Mouse (Mus musculus) layer of hippocampus, adult 18-20 months (tissue): ENCODE measurements around the gene Pigu. TPM values are rescaled to one million over a fixed set of nuclear protein-coding genes. Genes with fewer than 3 reads are reported as not detected.

ENCODE experiments used
- DNase-seq, 2 experiments: peaks; one replicate each; pipeline ENCODE4 v3.0.0; 2022; ENCODE audit warnings: low spot score in 2 of 2
- total RNA-seq, 2 experiments: library from RNA; stranded (reverse); gene quantifications; 2 replicates each; pipeline ENCODE4 v1.2.3; 2021

Pigu gene
- total RNA-seq, 2 experiments from 2014 or later = 27.9 to 29.8 TPM

DNA sequence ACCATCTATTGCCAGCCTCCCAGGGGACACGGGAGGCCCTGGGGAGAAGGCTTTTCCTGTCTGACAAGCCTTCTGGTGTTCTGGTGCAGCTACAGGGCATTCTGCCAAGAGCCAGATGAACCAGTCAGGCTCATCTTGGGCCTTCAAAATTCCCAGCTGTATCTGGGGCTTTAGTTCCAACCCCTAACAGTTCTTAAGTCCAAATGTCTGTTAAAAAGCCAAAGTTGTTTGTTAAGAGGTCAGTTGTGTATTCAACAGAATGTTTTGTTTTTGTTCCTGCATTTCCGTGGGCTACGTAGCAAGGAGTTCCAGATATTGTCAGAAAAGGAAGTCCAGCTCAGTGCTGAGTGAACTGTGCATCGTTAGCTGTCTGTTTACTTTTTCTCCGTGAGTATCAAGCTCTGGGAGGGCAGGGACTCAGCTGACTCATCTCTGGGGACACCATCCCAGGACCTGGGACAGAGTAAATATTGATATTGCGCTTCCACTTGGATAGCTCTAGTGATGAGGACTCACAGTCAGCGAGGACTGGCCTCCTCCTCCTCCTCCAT lies 12.2 kb upstream of the Pigu start:
- peak in 1 of 2 experiments; percentile 59 for DNase-seq

DNA sequence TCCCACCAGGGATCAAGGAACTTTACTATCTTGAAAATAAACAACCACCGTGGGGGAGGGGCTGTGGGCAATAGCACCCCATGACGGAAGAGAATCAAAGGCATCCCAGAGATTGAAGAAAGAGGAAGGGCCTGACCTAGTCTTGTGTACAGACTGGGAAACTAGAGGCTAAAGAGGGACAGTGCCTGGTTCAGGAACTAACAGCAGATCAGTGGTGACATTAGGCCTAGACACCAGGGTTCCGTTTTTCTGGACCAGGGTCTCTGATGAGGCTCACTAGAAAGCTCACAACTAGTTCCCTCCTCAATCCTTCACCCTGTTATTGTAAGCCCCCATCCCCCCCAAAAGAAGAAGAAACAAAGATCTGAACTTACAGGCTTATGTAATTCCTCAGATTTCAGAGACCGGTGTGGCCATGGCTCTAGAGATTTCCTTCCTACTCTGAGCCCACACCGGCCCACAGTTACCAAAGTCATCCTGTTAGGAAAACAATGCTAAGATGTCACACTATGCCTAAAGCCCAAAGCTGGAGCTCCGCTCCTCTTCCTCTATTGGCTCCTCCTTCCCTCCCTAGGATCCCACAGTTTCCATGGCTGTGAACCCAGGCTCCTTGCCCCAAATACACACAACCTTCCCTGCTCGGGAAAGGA lies 10.5 kb upstream of the Pigu start:
- no peak for DNase-seq

DNA sequence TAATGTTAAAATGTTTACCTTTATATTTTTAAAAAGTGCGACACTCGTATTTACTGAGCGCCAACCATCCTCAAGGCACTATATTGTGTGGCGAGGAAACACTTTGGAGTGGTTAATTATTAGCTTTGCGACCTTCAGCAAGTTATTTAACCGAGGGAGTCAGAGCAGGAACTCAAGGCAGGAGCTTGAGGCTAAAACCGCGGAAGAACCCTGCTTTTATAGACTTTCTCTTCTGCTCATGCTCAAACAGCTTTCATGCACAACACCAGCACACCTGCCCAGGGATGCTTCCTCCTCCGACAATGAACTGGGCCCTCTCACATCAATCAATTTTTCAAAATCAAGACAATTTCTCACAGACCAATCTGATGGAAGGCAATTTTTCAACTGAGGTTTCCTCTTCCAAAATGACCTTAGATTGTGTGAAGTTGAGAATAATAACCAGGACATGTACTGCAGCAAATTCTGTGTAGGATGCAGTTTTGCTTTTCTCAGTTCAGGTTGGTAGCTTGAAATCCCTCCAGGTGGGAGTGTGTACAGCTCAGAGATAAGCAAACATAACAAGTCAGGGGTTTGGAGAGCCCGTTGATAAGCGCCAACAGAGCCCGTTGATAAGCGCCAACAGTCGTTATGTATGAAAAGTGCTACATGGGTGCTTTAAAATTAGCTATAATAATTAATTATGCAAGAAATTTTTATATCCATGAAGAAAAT lies 613 bp upstream of the Pigu start:
- no peak for DNase-seq

- no peak for DNase-seq
These were observed 2.8 kb downstream of the Pigu start for GRCm38 (mm10) chr2:155354402-155354801.

GRCm38 (mm10) chr2:155346670-155347069 lies 10.6 kb downstream of the Pigu start:
- no peak for DNase-seq

DNA sequence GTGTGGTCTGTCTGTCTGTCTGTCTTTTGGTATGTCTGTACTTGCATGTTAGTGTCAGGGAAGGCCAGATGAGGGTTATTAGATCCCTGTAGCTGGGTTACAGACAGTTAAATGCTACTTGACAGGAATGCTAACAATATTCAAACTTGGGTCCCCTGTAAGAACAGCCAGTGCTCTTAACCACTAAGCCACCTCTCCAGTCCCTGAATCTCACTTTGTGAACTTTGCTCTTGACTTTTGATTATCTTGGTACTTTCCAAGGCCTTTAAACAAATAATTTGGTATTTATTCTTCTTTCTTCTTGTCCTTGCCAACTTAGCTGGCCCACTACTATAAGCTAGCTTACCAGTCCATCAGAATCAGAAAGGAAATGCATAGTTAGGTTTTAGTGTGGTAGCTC lies 17.1 kb downstream of the Pigu start:
- no peak for DNase-seq

GRCm38 (mm10) chr2:155336254-155336653 lies 21.0 kb downstream of the Pigu start:
- DNase-seq = no peak

DNA sequence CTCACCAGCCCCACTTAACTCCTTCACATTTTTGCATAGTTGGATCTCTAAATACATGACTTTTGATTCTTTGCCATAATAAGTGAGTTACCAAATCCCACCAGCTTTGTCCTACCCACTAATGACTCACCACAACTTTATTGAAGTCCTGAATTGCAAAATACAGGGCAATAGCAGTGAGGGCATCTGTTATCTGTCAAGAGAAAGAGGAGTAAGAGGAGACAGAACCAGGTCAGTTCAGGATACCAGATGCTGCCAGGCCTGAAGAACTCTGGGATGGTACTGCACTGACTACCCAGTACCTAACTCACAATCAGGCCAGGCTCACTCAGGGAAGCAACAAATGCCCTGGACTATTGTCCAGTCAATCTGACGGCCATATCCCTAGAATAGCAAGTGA lies 22.0 kb downstream of the Pigu start:
- DNase-seq = no peak

- no peak for DNase-seq
These were observed 23.8 kb downstream of the Pigu start for GRCm38 (mm10) chr2:155333421-155333820.

- no peak for DNase-seq
These were observed 25.9 kb downstream of the Pigu start for GRCm38 (mm10) chr2:155331351-155331750.

- DNase-seq = peak; percentile 7 to 65
These were observed 26.4 kb downstream of the Pigu start for GRCm38 (mm10) chr2:155330811-155331210.

DNA sequence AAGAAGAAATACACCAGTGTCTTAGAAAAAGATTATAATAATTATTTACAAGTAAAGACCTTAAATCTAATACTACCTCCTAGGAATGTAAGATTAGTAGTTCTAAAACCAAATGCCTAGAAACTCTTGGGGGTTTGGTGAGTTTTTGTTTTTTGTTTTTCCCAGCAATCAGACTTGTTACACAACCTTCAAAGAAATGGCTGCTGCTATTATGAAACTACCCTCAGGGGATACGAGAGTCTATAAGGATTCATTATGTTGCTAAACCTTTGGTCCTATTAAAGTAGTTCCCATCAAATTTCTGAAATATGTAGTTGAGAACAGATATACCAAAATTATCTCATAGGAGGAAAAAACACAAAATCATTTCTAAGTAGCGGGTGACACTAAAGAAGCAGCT lies 27.5 kb downstream of the Pigu start:
- no peak for DNase-seq

DNA sequence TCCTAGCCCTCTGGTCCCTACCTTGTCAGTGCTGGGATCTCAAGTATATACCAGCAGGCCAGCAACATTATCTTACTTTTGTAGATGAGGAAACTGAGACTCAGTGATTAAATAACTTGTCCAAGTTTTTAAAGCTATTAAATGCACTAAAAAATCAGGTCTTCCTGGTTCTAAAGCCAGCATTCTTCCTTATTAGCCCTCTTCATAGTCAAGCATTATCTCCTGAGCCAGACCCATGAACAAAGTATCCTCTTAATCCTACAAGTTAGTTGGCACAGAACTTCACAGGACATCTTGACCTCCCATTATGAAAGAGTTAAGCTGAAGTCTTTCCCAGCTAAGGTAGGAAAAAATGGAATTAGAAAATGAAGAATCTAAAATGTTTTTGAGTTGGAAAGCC lies 28.3 kb downstream of the Pigu start:
- DNase-seq = no peak

GRCm38 (mm10) chr2:155327906-155328305 lies 29.3 kb downstream of the Pigu start:
- DNase-seq = no peak

GRCm38 (mm10) chr2:155326001-155326400 lies 31.2 kb downstream of the Pigu start:
- no peak for DNase-seq

DNA sequence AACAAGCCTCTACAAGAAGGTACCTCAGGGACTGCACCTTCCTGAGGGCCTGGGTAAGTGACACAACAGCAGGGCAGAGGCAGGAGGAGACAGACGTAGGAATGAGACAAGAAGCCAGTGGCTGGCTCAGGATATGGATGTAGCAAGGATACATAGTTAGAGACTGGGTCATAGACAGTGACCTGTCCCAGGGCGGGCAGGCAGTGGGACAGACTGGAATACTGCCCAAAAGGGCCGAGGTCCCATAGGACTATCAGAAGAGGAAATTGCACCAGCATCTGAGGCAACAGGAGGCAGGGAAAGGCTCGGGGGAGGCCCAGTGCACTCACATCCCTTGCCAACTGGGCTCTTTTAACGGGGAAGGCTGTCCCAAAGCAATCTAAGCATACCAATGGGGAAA lies 36.6 kb downstream of the Pigu start:
- DNase-seq = no peak

DNA sequence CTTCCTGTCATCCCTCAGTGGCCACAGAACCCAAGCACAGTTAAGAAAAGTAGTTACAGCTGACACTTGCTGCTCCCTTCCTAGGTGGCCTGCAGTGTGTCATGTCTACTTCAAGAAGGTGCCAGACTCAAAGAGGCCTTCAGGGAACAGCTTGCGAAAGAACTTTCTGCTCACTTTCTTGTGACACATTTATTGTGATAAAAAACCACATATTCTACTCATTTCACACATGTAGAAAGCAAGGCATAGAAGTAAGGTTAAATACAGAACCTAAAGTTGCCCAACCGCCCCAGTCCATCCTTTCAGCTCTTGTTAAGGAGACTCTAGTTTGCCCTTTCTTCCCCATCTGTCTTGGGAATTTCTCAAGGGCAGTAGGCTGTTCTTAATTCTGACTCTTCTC lies 38.6 kb downstream of the Pigu start:
- DNase-seq = no peak

- DNase-seq = no peak
These were observed 43.6 kb downstream of the Pigu start for GRCm38 (mm10) chr2:155313671-155314070.

- no peak for DNase-seq
These were observed 48.2 kb downstream of the Pigu start for GRCm38 (mm10) chr2:155308936-155309592.

GRCm38 (mm10) chr2:155299563-155299962 lies 57.7 kb downstream of the Pigu start:
- no peak for DNase-seq

GRCm38 (mm10) chr2:155295453-155295852 lies 61.8 kb downstream of the Pigu start:
- DNase-seq = no peak

DNA sequence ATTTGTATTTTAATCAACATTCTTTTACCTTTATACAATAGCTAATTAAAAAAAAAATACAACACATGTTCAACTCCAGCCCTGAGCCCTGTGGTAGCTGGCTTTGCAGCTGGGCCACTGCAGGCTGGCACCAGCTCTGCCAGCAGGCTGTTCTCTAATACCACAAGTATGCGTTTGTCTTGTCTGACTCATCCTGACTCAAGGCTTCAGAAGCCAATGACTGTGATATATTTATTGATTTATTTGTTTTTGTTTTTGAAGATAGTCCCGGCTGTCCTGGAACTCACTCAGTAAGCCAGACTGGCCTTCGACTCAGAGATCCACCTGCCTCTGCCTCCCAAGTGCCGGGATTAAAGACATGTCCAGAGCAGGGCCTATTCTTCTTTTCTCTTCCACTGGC lies 63.3 kb downstream of the Pigu start:
- no peak for DNase-seq
